Mouse (Mus musculus) left cerebral cortex, adult 2 months (tissue): ENCODE measurements around the gene Diexf. TPM values are rescaled to one million over a fixed set of nuclear protein-coding genes. Genes with fewer than 3 reads are reported as not detected.

Experiments used
- DNase-seq, 2 experiments: peaks; one replicate each; pipeline ENCODE4 v3.0.0; 2021 to 2022; ENCODE audit warnings: low spot score in 2 of 2, mixed read lengths in 1 of 2; ENCODE audit errors: extremely low spot score in 1 of 2
- H3K27ac ChIP-seq: fragments of 200-600 bp; 2 replicates; pipeline ENCODE4 v1.8.1; 2022
- H3K4me3 ChIP-seq: fragments of 200-600 bp; 2 replicates; pipeline ENCODE4 v1.8.1; 2022
- CTCF ChIP-seq: fragments of 200-600 bp; IDR thresholded peaks from 2 replicates; pipeline ENCODE4 v1.8.1; 2022; ENCODE audit warnings: antibody characterized with exemption, mild to moderate bottlenecking, moderate library complexity
- intact Hi-C: fragments of 180-260 bp; cut with DNase I; formaldehyde crosslinking; loops from one replicate; pipeline ENCODE4 v1.15.1; 2025
- long read RNA-seq, 2 experiments: library from polyadenylated mRNA; stranded (forward); transcript quantifications; one replicate each; pipeline ENCODE4 v2.0.0; 2021; ENCODE audit warnings: borderline mapping rate in 2 of 2
- total RNA-seq, 2 experiments: library from RNA; stranded (reverse); gene quantifications; 2 replicates each; pipeline ENCODE4 v1.2.3; 2021

Gene Diexf
- 10 to 100 TPM; 20.9 to 25.5 TPM for total RNA-seq
- long read RNA-seq, experiment 1, partial matches to known transcripts, result 1 of 6 reads
- long read RNA-seq, experiment 1, other reads (novel, unspliced or antisense), result 5 of 6 reads
- long read RNA-seq, experiment 2, partial matches to known transcripts, result 1 of 6 reads
- long read RNA-seq, experiment 2, other reads (novel, unspliced or antisense), result 5 of 6 reads

GRCm38 (mm10) chr1:193129786-193130455, at the start of gene Diexf:
Gene Diexf (minus strand): TSS chr1:193130272.
- Histone ChIP-seq H3K4me3 (peak within 1 kb of the TSS; percentile 80), H3K27ac (peak within 1 kb of the TSS; percentile 84)
- peak; percentile 94 to 97 for DNase-seq
- intact Hi-C loops, result loop anchor here (1.0 to 10.0 kb wide), 5 partner anchors 43 to 403 kb away; partner anchors contain the start of gene Syt14
- TF ChIP-seq CTCF, result peak; percentile 91

- intact Hi-C loops, result no loop called here
- TF ChIP-seq CTCF, result no peak
- DNase-seq, result no peak
- Histone ChIP-seq H3K4me3 (no peak overlapping the region), H3K27ac (peak overlapping the region; percentile 92)
Observed at GRCm38 (mm10) chr1:193174143-193174733, 44.2 kb upstream of the Diexf start.

- no peak for DNase-seq
- H3K4me3 ChIP-seq, result peak overlapping the region; percentile 90
- H3K27ac ChIP-seq, result peak overlapping the region; percentile 92
- intact Hi-C loops, result loop anchor here (1.0 kb wide), 1 partner anchor 43 kb away; the partner anchor contains the start of gene Diexf
- TF ChIP-seq CTCF, result no peak
Observed at GRCm38 (mm10) chr1:193173810-193174129, 43.7 kb upstream of the Diexf start.

GRCm38 (mm10) chr1:193172991-193173809, 43.1 kb upstream of the Diexf start:
- TF ChIP-seq CTCF, result no peak; the same call in 1 of the 2 replicates
- DNase-seq, result peak; percentile 92 to 94
- peak overlapping the region; percentile 92 for H3K27ac ChIP-seq
- H3K4me3 ChIP-seq, result peak overlapping the region; percentile 90
- intact Hi-C loops, result loop anchor here (1.0 kb wide), 1 partner anchor 43 kb away; the partner anchor contains the start of gene Diexf

GRCm38 (mm10) chr1:193169856-193170255, 39.8 kb upstream of the Diexf start:
- Histone ChIP-seq H3K27ac (no peak overlapping the region), H3K4me3 (no peak overlapping the region)
- intact Hi-C loops, result no loop called here
- DNase-seq, result no peak
- TF ChIP-seq CTCF, result no peak

GRCm38 (mm10) chr1:193169228-193169627, 39.2 kb upstream of the Diexf start:
- no peak for DNase-seq
- Histone ChIP-seq H3K27ac (no peak overlapping the region), H3K4me3 (no peak overlapping the region)
- TF ChIP-seq CTCF, result no peak
- intact Hi-C loops, result no loop called here

- no peak for DNase-seq
- no peak within 1 kb of the TSS for H3K27ac ChIP-seq
- no peak within 1 kb of the TSS for H3K4me3 ChIP-seq
- no peak for TF ChIP-seq CTCF
- intact Hi-C loops, result no loop called here
Observed at GRCm38 (mm10) chr1:193167746-193168145, 37.7 kb upstream of the Diexf start, which contains the start of gene A130010J15Rik. Gene A130010J15Rik (plus strand): TSS chr1:193168046.

GRCm38 (mm10) chr1:193160317-193161032, 30.4 kb upstream of the Diexf start:
- H3K4me3 ChIP-seq, result no peak overlapping the region
- no peak for TF ChIP-seq CTCF
- intact Hi-C loops, result no loop called here

GRCm38 (mm10) chr1:193159613-193160012, 29.5 kb upstream of the Diexf start:
- intact Hi-C loops, result no loop called here
- no peak for TF ChIP-seq CTCF
- DNase-seq, result no peak
- Histone ChIP-seq H3K4me3 (no peak overlapping the region), H3K27ac (no peak overlapping the region)

More at GRCm38 (mm10) chr1:193160317-193161032, 30.4 kb upstream of the Diexf start:
- no peak for DNase-seq
- H3K27ac ChIP-seq, result no peak overlapping the region

GRCm38 (mm10) chr1:193159163-193159562, 29.1 kb upstream of the Diexf start:
- DNase-seq, result no peak
- intact Hi-C loops, result no loop called here
- H3K4me3 ChIP-seq, result no peak overlapping the region
- no peak overlapping the region for H3K27ac ChIP-seq
- TF ChIP-seq CTCF, result no peak

- H3K27ac ChIP-seq, result no peak overlapping the region
- TF ChIP-seq CTCF, result no peak
- DNase-seq, result no peak
- H3K4me3 ChIP-seq, result no peak overlapping the region
- intact Hi-C loops, result no loop called here
Observed at GRCm38 (mm10) chr1:193157111-193157492, 27.0 kb upstream of the Diexf start.
